In the genomic region with DNA sequence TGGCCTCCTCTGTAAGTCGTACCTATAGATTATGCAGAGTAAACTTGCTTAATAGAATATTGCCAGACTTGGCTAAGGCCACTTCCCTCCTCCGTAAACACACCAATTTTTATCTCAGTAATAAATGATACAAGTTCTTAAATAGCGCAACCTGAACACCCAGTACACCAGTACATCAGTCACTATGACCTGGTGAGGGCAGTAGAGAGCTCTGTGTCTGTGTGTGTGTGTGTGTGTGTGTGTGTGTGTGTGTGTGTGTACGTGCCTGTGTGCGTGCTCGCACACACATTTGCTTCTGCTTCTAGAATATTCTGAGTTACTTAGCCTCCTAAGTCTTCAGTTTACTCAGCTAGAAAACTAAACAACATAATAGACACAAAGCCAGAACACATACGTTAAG, we compare ENCODE assay signal across 11 mouse cellular contexts. TPM values are rescaled to one million over a fixed set of nuclear protein-coding genes. Genes with fewer than 3 reads are reported as not detected.
DNase-seq lines count a peak whose midpoint lies in the region; ATAC-seq and TF ChIP-seq lines count a peak whose summit lies in the region.
"Had no signal": no experiment of that assay in that cellular context is flagged by ENCODE, and none has a peak within 500 bp of the region (broad histone marks: within the 10 kb centered on the region; RNA-seq: fewer than 3 reads in every experiment).

No protein-coding gene starts in this region.

- 94% methylated on average over 7 of the region's 7 CpGs for WGBS in forebrain, postnatal 0 days
- WGBS in forebrain, embryonic 14.5 days, result 91% methylated on average over 7 of the region's 7 CpGs
- WGBS in lung, adult 2 months, result 93% methylated on average over 7 of the region's 7 CpGs

- H3K4me1 ChIP-seq in forebrain, postnatal 0 days (ENCODE audit: insufficient read depth), result no peaks in the 10 kb centered on the region
- H3K4me1 ChIP-seq in forebrain, embryonic 14.5 days (ENCODE audit: control insufficient read depth, insufficient read depth, low read length), result no peaks in the 10 kb centered on the region
- no peaks in the 10 kb centered on the region for H3K4me1 ChIP-seq in lung, adult 2 months (ENCODE audit: control insufficient read depth, insufficient read depth, low read length)
- no peaks in the 10 kb centered on the region for H3K4me1 ChIP-seq in MEL (ENCODE audit: control insufficient read depth in 1 of 2, insufficient read depth in 2 of 2, low read length in 2 of 2)
- H3K4me1 ChIP-seq: hindbrain, embryonic 10.5 days had no signal

- H3K27ac ChIP-seq in forebrain, postnatal 0 days (ENCODE audit: low read depth, low read length), result no peak overlapping the region
- no peak overlapping the region for H3K27ac ChIP-seq in forebrain, embryonic 14.5 days (ENCODE audit: low read depth, low read length)
- no peak overlapping the region for H3K27ac ChIP-seq in MEL (ENCODE audit: control insufficient read depth, low read depth, low read length)
- H3K27ac ChIP-seq: hindbrain, embryonic 10.5 days had no signal

- TF ChIP-seq CTCF in forebrain, postnatal 0 days (IDR thresholded peaks at IDR 0.05; ENCODE audit: low read depth), result peak; percentile 49
- no peak for TF ChIP-seq CTCF in lung, adult 2 months (IDR thresholded peaks at IDR 0.05; ENCODE audit: insufficient read depth, low read length)
- TF ChIP-seq CTCF in MEL (IDR thresholded peaks at IDR 0.05 in 2 of 3, conservative IDR thresholded peaks at IDR 0.05 in 1 of 3; ENCODE audit: control insufficient read depth in 1 of 3, insufficient read depth in 1 of 3, low read depth in 2 of 3, low read length in 3 of 3, poor library complexity in 1 of 3, severe bottlenecking in 1 of 3), result peak in 2 of 3 experiments; percentile 24 to 41; a peak in 5 of 6 replicates

- no peak for TF ChIP-seq POLR2A in lung, adult 2 months (IDR thresholded peaks at IDR 0.05; ENCODE audit: borderline replicate concordance, extremely low read depth, low read depth, low read length)
- TF ChIP-seq POLR2A in MEL (IDR thresholded peaks at IDR 0.05; ENCODE audit: control insufficient read depth in 1 of 2, insufficient read depth in 1 of 2, low read depth in 1 of 2, low read length in 2 of 2, poor library complexity in 1 of 2), result no peak

- DNase-seq in forebrain, postnatal 0 days, result peak; percentile 9
- no peak for DNase-seq in forebrain, embryonic 14.5 days (ENCODE audit: low spot score)
- peak; percentile 1 for DNase-seq in lung, postnatal 14 days
- DNase-seq in lung, adult 2 months, result no peak
- DNase-seq in MEL (ENCODE audit: low read depth, low spot score), result peak; percentile 47
- DNase-seq in gastrocnemius, postnatal 14 days, result no peak
- no peak for DNase-seq in right cerebral cortex, postnatal 10 days (ENCODE audit: low spot score in 2 of 2)
- DNase-seq: adrenal gland, postnatal 14 days; cerebellum, adult 9-11 months had no signal

- no peak for TF ChIP-seq RAD21 in MEL (IDR thresholded peaks at IDR 0.05; ENCODE audit: low read depth, low read length)

- H3K9me3 ChIP-seq in forebrain, postnatal 0 days (ENCODE audit: low read length), result no peaks in the 10 kb centered on the region
- H3K9me3 ChIP-seq in forebrain, embryonic 14.5 days (replicated peaks; ENCODE audit: control insufficient read depth, low read length), result no peaks in the 10 kb centered on the region
- H3K9me3 ChIP-seq in MEL (replicated peaks; ENCODE audit: insufficient read depth, low read length), result no peaks in the 10 kb centered on the region
- H3K9me3 ChIP-seq: hindbrain, embryonic 10.5 days had no signal

- intact Hi-C loops in gastrocnemius, postnatal 14 days (cut with DNase I; ENCODE audit: low total_unique reads), result no loop called here

- no peaks in the 10 kb centered on the region for H3K27me3 ChIP-seq in forebrain, postnatal 0 days (ENCODE audit: insufficient read depth, low read length)
- no peaks in the 10 kb centered on the region for H3K27me3 ChIP-seq in forebrain, embryonic 14.5 days (replicated peaks; ENCODE audit: control insufficient read depth, insufficient read depth, low read length)
- no peaks in the 10 kb centered on the region for H3K27me3 ChIP-seq in MEL (ENCODE audit: control insufficient read depth in 1 of 2, insufficient read depth in 2 of 2, low read length in 2 of 2)

- H3K36me3 ChIP-seq in forebrain, postnatal 0 days (ENCODE audit: insufficient read depth), result peaks cover 10% of the 10 kb centered on the region
- H3K36me3 ChIP-seq in forebrain, embryonic 14.5 days (ENCODE audit: control insufficient read depth, insufficient read depth, low read length), result 0 out of 2 replicates have a peak, but pooled peaks cover 24% of the 10 kb centered on the region
- peaks cover 0 to 3% of the 10 kb centered on the region in 2 experiments; a peak in 2 of 4 replicates for H3K36me3 ChIP-seq in MEL (ENCODE audit: control insufficient read depth in 1 of 2, insufficient read depth in 2 of 2, low read length in 2 of 2)

- ATAC-seq in forebrain, postnatal 0 days, result no peak
- ATAC-seq in forebrain, embryonic 14.5 days, result no peak
- ATAC-seq in megakaryocyte progenitor cell, adult 5-6 weeks (replicated peaks; ENCODE audit: poor library complexity), result peak; percentile 58; the same call in 1 of the 2 replicates

- H3K4me2 ChIP-seq in forebrain, postnatal 0 days (ENCODE audit: low read depth), result no peak overlapping the region
- H3K4me2 ChIP-seq in forebrain, embryonic 14.5 days (ENCODE audit: low read length), result no peak overlapping the region

- H3K79me2 ChIP-seq in MEL (ENCODE audit: control insufficient read depth, insufficient read depth, low read length, poor library complexity), result no peaks in the 10 kb centered on the region

- TF ChIP-seq EP300 in MEL (IDR thresholded peaks at IDR 0.05; ENCODE audit: low read depth in 1 of 2, low read length in 2 of 2), result no peak

- no peak overlapping the region for H3K4me3 ChIP-seq in forebrain, postnatal 0 days (ENCODE audit: low read depth, low read length)
- H3K4me3 ChIP-seq in forebrain, embryonic 14.5 days (ENCODE audit: low read depth, low read length), result no peak overlapping the region
- no peak overlapping the region for H3K4me3 ChIP-seq in lung, adult 2 months (replicated peaks; ENCODE audit: extremely low read depth, low read depth, low read length)
- no peak overlapping the region for H3K4me3 ChIP-seq in MEL (ENCODE audit: control insufficient read depth in 1 of 2, insufficient read depth in 1 of 2, low read depth in 2 of 2, low read length in 2 of 2)
- H3K4me3 ChIP-seq: hindbrain, embryonic 10.5 days had no signal

- H3K9ac ChIP-seq in forebrain, postnatal 0 days, result no peak overlapping the region
- H3K9ac ChIP-seq in forebrain, embryonic 14.5 days (ENCODE audit: low read length), result no peak overlapping the region
- H3K9ac ChIP-seq in MEL (ENCODE audit: control insufficient read depth, low read depth, low read length, poor library complexity, severe bottlenecking), result no peak overlapping the region

TF ChIP-seq in MEL, 35 proteins besides CTCF, POLR2A, EP300 and RAD21:
- TF ChIP-seq MYB (IDR thresholded peaks at IDR 0.05; ENCODE audit: low read depth, low read length) (no peak), JUND (IDR thresholded peaks at IDR 0.05; ENCODE audit: low read depth, low read length) (no peak)

RNA-seq across cellular contexts. Expression of gene Agk, which starts 28.4 kb away (rescaled TPM):
- 73.8 and 85.1 TPM in 2 replicates for total RNA-seq in forebrain, postnatal 0 days (2014; rRNA removed)
- polyA plus RNA-seq in forebrain, postnatal 0 days (2015; fragmentation: Nextera tagmentation; extraction: Ambion mirVana), result 50.9 and 60.5 TPM in 2 replicates
- polyA plus RNA-seq in forebrain, embryonic 14.5 days (2014; fragmentation: Nextera tagmentation; extraction: Ambion mirVana), result 49.5 and 56.7 TPM in 2 replicates
- polyA plus RNA-seq in lung, adult 2 months (2012; rRNA removed), result 7.7 and 10.2 TPM in 2 replicates
- total RNA-seq in MEL (2012; rRNA removed), result 29.6 and 29.9 TPM in 2 replicates
- polyA plus RNA-seq in MEL (2012; ENCODE audit: insufficient read depth in 1 of 2, insufficient read length in 2 of 2, low read depth in 1 of 2, low replicate concordance in 2 of 2, missing spikeins in 1 of 2), result 10 to 100 TPM in 1 of 2 experiments, not detected in 1; 29.7 TPM
- total RNA-seq in megakaryocyte progenitor cell, adult 5-6 weeks (2015), result 24.7 and 29.7 TPM in 2 replicates
- 30.0 and 45.8 TPM in 2 replicates for total RNA-seq in megakaryocyte progenitor cell, adult 5-6 weeks (2017)
- total RNA-seq in gastrocnemius, postnatal 14 days (2021), result 10 to 100 TPM; 10.2 to 10.3 TPM

Comparison
In these comparisons a context has a peak if more than half of its experiments do, and no peak if none do; other contexts are left out.
1. DNase-seq: peak in forebrain, postnatal 0 days (single experiment), lung, postnatal 14 days (single experiment) and MEL (single experiment); none in forebrain, embryonic 14.5 days (single experiment), lung, adult 2 months (single experiment), gastrocnemius, postnatal 14 days (single experiment) and right cerebral cortex, postnatal 10 days (0 of 2).